Mouse (Mus musculus): ENCODE measurements around the gene Nedd9. TPM values are rescaled to one million over a fixed set of nuclear protein-coding genes. Genes with fewer than 3 reads are reported as not detected.
A peak's percentile ranks its signal among the peaks of the same experiment; 100 is the strongest.

Gene Nedd9
- polyA plus RNA-seq, 1 experiment from 2014 or later: 22.9 TPM

DNA sequence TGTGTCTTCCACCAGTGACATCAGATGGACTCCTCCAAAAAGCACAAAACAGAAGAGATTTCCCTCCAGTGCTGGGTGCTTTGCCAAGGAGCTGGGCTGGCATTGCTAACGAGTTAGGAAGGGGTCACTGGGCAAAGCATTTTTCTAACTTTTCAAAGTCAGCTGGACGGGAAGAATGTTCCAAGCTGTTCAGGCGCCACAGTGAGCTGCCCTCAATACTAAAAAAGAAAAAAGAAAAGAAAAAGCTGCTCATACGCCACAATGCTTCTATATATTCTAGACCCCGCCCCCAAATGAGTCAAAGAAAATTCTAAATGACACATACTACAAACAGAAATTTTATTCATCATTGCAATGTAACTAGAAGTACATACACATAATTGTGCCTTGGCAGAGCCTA, 148.0 kb downstream of the Nedd9 start:
- 74% methylated on average over 5 of the region's 5 CpGs for WGBS
- no peak for ATAC-seq (ENCODE audit: insufficient number of reproducible peaks, insufficient read depth, low FRiP score, low read depth)
- peaks cover 10% of the 10 kb centered on the region for H3K36me3 ChIP-seq (ENCODE audit: control insufficient read depth, insufficient read depth, low read length)
- H3K27ac ChIP-seq (replicated peaks in 1 of 2; ENCODE audit: control insufficient read depth in 1 of 2, insufficient read depth in 1 of 2, low read depth in 2 of 2, low read length in 2 of 2): peak overlapping the region; percentile 81 to 91
- H3K4me1 ChIP-seq (ENCODE audit: control insufficient read depth in 2 of 2, insufficient read depth in 2 of 2, low read length in 2 of 2): peaks cover 52 to 91% of the 10 kb centered on the region in 2 experiments
- H3K4me3 ChIP-seq (ENCODE audit: control insufficient read depth in 1 of 2, insufficient read depth in 1 of 2, low read depth in 1 of 2, low read length in 2 of 2): no peak overlapping the region
- H3K4me2 ChIP-seq (ENCODE audit: low read length): peak overlapping the region; percentile 51
- no peaks in the 10 kb centered on the region for H3K27me3 ChIP-seq (ENCODE audit: control insufficient read depth, insufficient read depth, low read length)
- no peaks in the 10 kb centered on the region for H3K9me3 ChIP-seq (ENCODE audit: control insufficient read depth, low read length)
- H3K9ac ChIP-seq (ENCODE audit: low read length): peak overlapping the region; percentile 18; the same call in 1 of the 2 replicates

DNA sequence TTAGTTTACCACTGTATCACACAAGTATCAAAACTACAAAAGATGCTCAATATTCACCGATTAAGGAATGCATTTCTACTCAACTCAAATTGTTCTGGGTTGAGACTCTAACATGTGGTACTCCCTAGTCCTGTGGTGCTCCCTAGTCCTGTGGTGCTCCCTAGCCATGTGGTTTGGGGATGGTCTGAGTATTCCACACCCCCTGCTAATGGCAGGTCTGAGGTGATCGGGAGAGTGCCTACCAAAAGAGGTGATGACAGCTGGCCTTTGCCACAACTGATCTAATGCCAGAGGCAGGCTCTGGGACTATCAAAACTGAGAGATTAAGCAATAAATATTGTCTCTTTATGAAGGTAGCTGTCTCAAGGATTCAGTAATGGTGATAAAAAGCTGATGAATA, 149.8 kb downstream of the Nedd9 start:
- Histone ChIP-seq H3K36me3 (ENCODE audit: control insufficient read depth, insufficient read depth, low read length) (peaks cover 14% of the 10 kb centered on the region), H3K27me3 (ENCODE audit: control insufficient read depth, insufficient read depth, low read length) (no peaks in the 10 kb centered on the region), H3K9me3 (ENCODE audit: control insufficient read depth, low read length) (no peaks in the 10 kb centered on the region), H3K4me1 (ENCODE audit: control insufficient read depth in 2 of 2, insufficient read depth in 2 of 2, low read length in 2 of 2) (peaks cover 51 to 87% of the 10 kb centered on the region in 2 experiments), H3K4me2 (ENCODE audit: low read length) (no peak overlapping the region), H3K4me3 (ENCODE audit: control insufficient read depth in 1 of 2, insufficient read depth in 1 of 2, low read depth in 1 of 2, low read length in 2 of 2) (no peak overlapping the region), H3K9ac (ENCODE audit: low read length) (no peak overlapping the region), H3K27ac (replicated peaks in 1 of 2; ENCODE audit: control insufficient read depth in 1 of 2, insufficient read depth in 1 of 2, low read depth in 2 of 2, low read length in 2 of 2) (peak overlapping the region in 1 of 2 experiments; percentile 30; a peak in 2 of 4 replicates)
- WGBS: 72% methylated on average over 2 of the region's 2 CpGs
- no peak for ATAC-seq (ENCODE audit: insufficient number of reproducible peaks, insufficient read depth, low FRiP score, low read depth)

GRCm38 (mm10) chr13:41336260-41336659, 150.9 kb downstream of the Nedd9 start:
- peaks cover 20% of the 10 kb centered on the region for H3K36me3 ChIP-seq (ENCODE audit: control insufficient read depth, insufficient read depth, low read length)
- peaks cover 47 to 85% of the 10 kb centered on the region in 2 experiments for H3K4me1 ChIP-seq (ENCODE audit: control insufficient read depth in 2 of 2, insufficient read depth in 2 of 2, low read length in 2 of 2)
- H3K9ac ChIP-seq (ENCODE audit: low read length): 0 out of 2 replicates have a peak overlapping the region, but pooled peaks have one; percentile 22
- H3K9me3 ChIP-seq (ENCODE audit: control insufficient read depth, low read length): no peaks in the 10 kb centered on the region
- no peaks in the 10 kb centered on the region for H3K27me3 ChIP-seq (ENCODE audit: control insufficient read depth, insufficient read depth, low read length)
- peak overlapping the region; percentile 11; the same call in 1 of the 2 replicates for H3K4me2 ChIP-seq (ENCODE audit: low read length)
- peak overlapping the region; percentile 88 to 99 for H3K27ac ChIP-seq (replicated peaks in 1 of 2; ENCODE audit: control insufficient read depth in 1 of 2, insufficient read depth in 1 of 2, low read depth in 2 of 2, low read length in 2 of 2)
- H3K4me3 ChIP-seq (ENCODE audit: control insufficient read depth in 1 of 2, insufficient read depth in 1 of 2, low read depth in 1 of 2, low read length in 2 of 2): no peak overlapping the region
- WGBS: 1% methylated on average over 6 of the region's 6 CpGs
- peak; percentile 76 for ATAC-seq (ENCODE audit: insufficient number of reproducible peaks, insufficient read depth, low FRiP score, low read depth)

DNA sequence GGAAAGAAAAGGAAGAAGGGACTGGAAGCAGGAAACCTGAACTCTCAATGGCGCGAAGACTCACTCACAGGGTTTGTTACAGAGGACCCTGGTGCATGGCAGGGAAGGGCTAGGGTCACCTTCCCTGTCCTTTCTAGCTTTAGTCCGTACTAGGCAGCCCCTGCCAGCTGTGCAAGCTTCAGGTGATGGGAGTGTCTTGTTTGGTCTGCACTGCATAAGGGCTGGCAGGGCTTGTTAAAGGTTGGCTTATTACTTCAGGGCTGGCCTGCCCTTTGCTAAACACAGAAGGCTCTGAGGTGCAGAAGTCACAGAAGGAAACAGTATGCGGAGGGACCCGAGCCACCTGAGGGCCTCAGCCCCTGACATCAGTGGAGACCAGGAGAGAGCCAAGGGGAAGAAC, 151.4 kb downstream of the Nedd9 start:
- WGBS: 66% methylated on average over 5 of the region's 5 CpGs
- peak overlapping the region; percentile 88 to 99 for H3K27ac ChIP-seq (replicated peaks in 1 of 2; ENCODE audit: control insufficient read depth in 1 of 2, insufficient read depth in 1 of 2, low read depth in 2 of 2, low read length in 2 of 2)
- peak overlapping the region; percentile 11; the same call in 1 of the 2 replicates for H3K4me2 ChIP-seq (ENCODE audit: low read length)
- no peak overlapping the region for H3K4me3 ChIP-seq (ENCODE audit: control insufficient read depth in 1 of 2, insufficient read depth in 1 of 2, low read depth in 1 of 2, low read length in 2 of 2)
- 0 out of 2 replicates have a peak, but pooled peaks have one; percentile 13 for ATAC-seq (ENCODE audit: insufficient number of reproducible peaks, insufficient read depth, low FRiP score, low read depth)
- H3K9ac ChIP-seq (ENCODE audit: low read length): peak overlapping the region; percentile 22; the same call in 1 of the 2 replicates
- H3K4me1 ChIP-seq (ENCODE audit: control insufficient read depth in 2 of 2, insufficient read depth in 2 of 2, low read length in 2 of 2): peaks cover 51 to 85% of the 10 kb centered on the region in 2 experiments
- no peaks in the 10 kb centered on the region for H3K27me3 ChIP-seq (ENCODE audit: control insufficient read depth, insufficient read depth, low read length)
- no peaks in the 10 kb centered on the region for H3K9me3 ChIP-seq (ENCODE audit: control insufficient read depth, low read length)
- peaks cover 20% of the 10 kb centered on the region for H3K36me3 ChIP-seq (ENCODE audit: control insufficient read depth, insufficient read depth, low read length)

GRCm38 (mm10) chr13:41334641-41335000, 152.5 kb downstream of the Nedd9 start:
- Histone ChIP-seq H3K9ac (ENCODE audit: low read length) (no peak overlapping the region), H3K4me1 (ENCODE audit: control insufficient read depth in 2 of 2, insufficient read depth in 2 of 2, low read length in 2 of 2) (peaks cover 48 to 77% of the 10 kb centered on the region in 2 experiments), H3K4me2 (ENCODE audit: low read length) (no peak overlapping the region), H3K9me3 (ENCODE audit: control insufficient read depth, low read length) (no peaks in the 10 kb centered on the region), H3K4me3 (ENCODE audit: control insufficient read depth in 1 of 2, insufficient read depth in 1 of 2, low read depth in 1 of 2, low read length in 2 of 2) (no peak overlapping the region), H3K27ac (replicated peaks in 1 of 2; ENCODE audit: control insufficient read depth in 1 of 2, insufficient read depth in 1 of 2, low read depth in 2 of 2, low read length in 2 of 2) (peak overlapping the region in 1 of 2 experiments; percentile 39; a peak in 2 of 4 replicates), H3K36me3 (ENCODE audit: control insufficient read depth, insufficient read depth, low read length) (peaks cover 26% of the 10 kb centered on the region), H3K27me3 (ENCODE audit: control insufficient read depth, insufficient read depth, low read length) (no peaks in the 10 kb centered on the region)
- no peak; the same call in 1 of the 2 replicates for ATAC-seq (ENCODE audit: insufficient number of reproducible peaks, insufficient read depth, low FRiP score, low read depth)
- 49% methylated on average over 5 of the region's 5 CpGs for WGBS

DNA sequence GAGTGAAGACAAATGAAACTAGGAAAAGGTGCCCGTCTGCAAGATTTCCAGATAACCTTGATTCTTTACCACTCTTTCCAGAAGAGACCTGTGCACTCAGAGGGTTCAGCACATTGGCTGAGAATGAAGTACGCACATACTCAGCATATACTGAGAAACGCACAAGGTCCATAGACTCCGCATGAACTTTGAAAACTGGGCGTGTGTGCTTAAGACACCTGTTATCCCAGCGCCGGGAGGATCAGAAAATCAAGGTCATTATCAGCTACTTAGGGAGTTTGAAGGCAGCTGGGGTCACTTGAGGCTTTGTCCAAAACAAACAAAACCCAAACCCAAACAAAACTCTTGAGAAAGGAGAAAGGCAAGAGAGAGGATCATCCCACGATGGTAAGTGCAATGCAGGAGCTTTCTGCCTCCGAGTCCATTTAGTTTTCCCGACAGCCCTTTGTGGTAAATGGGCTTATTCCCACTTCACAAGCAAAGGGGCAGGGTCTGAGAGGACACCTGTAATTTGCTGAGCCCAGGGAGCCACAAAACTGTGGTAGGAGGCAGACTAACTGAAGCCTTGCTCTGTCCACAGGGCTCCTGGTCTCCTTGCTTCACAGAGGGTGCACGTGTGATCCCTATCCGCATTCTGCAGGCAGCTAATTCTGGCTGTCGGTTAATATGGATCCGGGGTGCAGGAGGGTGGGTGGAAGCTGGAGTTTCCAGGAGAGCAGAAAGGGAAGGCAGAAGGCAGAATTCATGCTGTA, 153.1 kb downstream of the Nedd9 start:
- 68% methylated on average over 14 of the region's 14 CpGs for WGBS
- peak overlapping the region in 1 of 2 experiments; percentile 39; a peak in 2 of 4 replicates for H3K27ac ChIP-seq (replicated peaks in 1 of 2; ENCODE audit: control insufficient read depth in 1 of 2, insufficient read depth in 1 of 2, low read depth in 2 of 2, low read length in 2 of 2)

GRCm38 (mm10) chr13:41331671-41332340, 155.4 kb downstream of the Nedd9 start:
- Histone ChIP-seq H3K27me3 (ENCODE audit: control insufficient read depth, insufficient read depth, low read length) (no peaks in the 10 kb centered on the region), H3K4me1 (ENCODE audit: control insufficient read depth in 2 of 2, insufficient read depth in 2 of 2, low read length in 2 of 2) (peaks cover 41 to 60% of the 10 kb centered on the region in 2 experiments), H3K9ac (ENCODE audit: low read length) (no peak overlapping the region), H3K27ac (replicated peaks in 1 of 2; ENCODE audit: control insufficient read depth in 1 of 2, insufficient read depth in 1 of 2, low read depth in 2 of 2, low read length in 2 of 2) (0 out of 4 replicates have a peak overlapping the region, but pooled peaks of 1 of the 2 experiments have one; percentile 27), H3K36me3 (ENCODE audit: control insufficient read depth, insufficient read depth, low read length) (peaks cover 16% of the 10 kb centered on the region; the same call in 1 of the 2 replicates), H3K9me3 (ENCODE audit: control insufficient read depth, low read length) (no peaks in the 10 kb centered on the region), H3K4me3 (ENCODE audit: control insufficient read depth in 1 of 2, insufficient read depth in 1 of 2, low read depth in 1 of 2, low read length in 2 of 2) (no peak overlapping the region), H3K4me2 (ENCODE audit: low read length) (no peak overlapping the region)
- ATAC-seq (ENCODE audit: insufficient number of reproducible peaks, insufficient read depth, low FRiP score, low read depth): no peak
- 92% methylated on average over 7 of the region's 7 CpGs for WGBS

More for the DNA sequence above, 153.1 kb downstream of the Nedd9 start:
- no peak overlapping the region for H3K9ac ChIP-seq (ENCODE audit: low read length)
- peaks cover 46 to 71% of the 10 kb centered on the region in 2 experiments for H3K4me1 ChIP-seq (ENCODE audit: control insufficient read depth in 2 of 2, insufficient read depth in 2 of 2, low read length in 2 of 2)
- H3K36me3 ChIP-seq (ENCODE audit: control insufficient read depth, insufficient read depth, low read length): peaks cover 26% of the 10 kb centered on the region
- H3K27me3 ChIP-seq (ENCODE audit: control insufficient read depth, insufficient read depth, low read length): no peaks in the 10 kb centered on the region
- no peaks in the 10 kb centered on the region for H3K9me3 ChIP-seq (ENCODE audit: control insufficient read depth, low read length)
- no peak overlapping the region for H3K4me3 ChIP-seq (ENCODE audit: control insufficient read depth in 1 of 2, insufficient read depth in 1 of 2, low read depth in 1 of 2, low read length in 2 of 2)
- H3K4me2 ChIP-seq (ENCODE audit: low read length): no peak overlapping the region
- ATAC-seq (ENCODE audit: insufficient number of reproducible peaks, insufficient read depth, low FRiP score, low read depth): no peak
